Mouse (Mus musculus): ENCODE results near the gene Spata2l. TPM values are rescaled to one million over a fixed set of nuclear protein-coding genes. Genes with fewer than 3 reads are reported as not detected.
"Not testable (repeated sequence)": the region's sequence is repeated elsewhere in the genome, so short reads cannot be mapped to it uniquely, and the experiment has no call there.

Gene Spata2l
- polyA plus RNA-seq (2016; fragmentation: Nextera tagmentation; extraction: Ambion mirVana), result 2.3 and 2.5 TPM in 2 replicates

- H3K36me3 ChIP-seq, result no peaks in the 10 kb centered on the region
- H3K4me1 ChIP-seq (replicated peaks), result peaks cover 14% of the 10 kb centered on the region
- no peak within 1 kb of the TSS for H3K27ac ChIP-seq (ENCODE audit: poor library complexity, severe bottlenecking)
- WGBS, result 2% methylated on average over 57 of the region's 57 CpGs
- H3K4me3 ChIP-seq, result peak within 1 kb of the TSS; percentile 59
- peak; percentile 84 for ATAC-seq (ENCODE audit: insufficient number of reproducible peaks, low FRiP score)
- H3K9me3 ChIP-seq (replicated peaks), result no peaks in the 10 kb centered on the region
- H3K4me2 ChIP-seq, result peak within 1 kb of the TSS; percentile 89
- peaks cover 31% of the 10 kb centered on the region for H3K27me3 ChIP-seq (replicated peaks)
- peak within 1 kb of the TSS; percentile 64 for H3K9ac ChIP-seq
Observed at GRCm38 (mm10) chr8:123235520-123236497, at the start of gene Spata2l. Gene Spata2l (minus strand): TSS chr8:123236233.

DNA sequence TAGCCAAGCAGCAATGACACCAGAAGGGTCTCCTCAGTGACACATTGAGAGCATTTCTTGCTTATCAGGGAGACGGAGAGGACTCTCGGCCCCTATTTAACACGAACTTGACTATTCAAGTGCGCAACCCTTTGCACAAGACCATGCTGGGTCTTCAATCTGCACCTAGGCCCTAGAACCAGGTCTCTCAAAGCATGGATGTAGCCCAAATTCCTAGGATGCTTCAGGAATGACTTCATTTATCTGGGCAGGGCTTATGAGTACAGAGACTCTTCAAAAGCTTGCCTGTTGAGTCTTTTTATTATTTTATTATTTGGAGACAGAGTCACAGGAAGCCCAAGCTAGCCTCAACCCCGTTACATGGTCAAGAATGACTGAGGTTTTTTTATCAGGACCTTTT is 48.5 kb upstream of the Spata2l start:
- 48% methylated on average over 5 of the region's 5 CpGs for WGBS
- Histone ChIP-seq H3K27ac (ENCODE audit: poor library complexity, severe bottlenecking) (no peak overlapping the region), H3K4me3 (no peak overlapping the region), H3K4me1 (replicated peaks) (peaks cover 13% of the 10 kb centered on the region), H3K4me2 (no peak overlapping the region), H3K9ac (no peak overlapping the region; the same call in 1 of the 2 replicates), H3K27me3 (replicated peaks) (no peaks in the 10 kb centered on the region), H3K9me3 (replicated peaks) (no peaks in the 10 kb centered on the region), H3K36me3 (peaks cover 52% of the 10 kb centered on the region)
- ATAC-seq (ENCODE audit: insufficient number of reproducible peaks, low FRiP score), result no peak

DNA sequence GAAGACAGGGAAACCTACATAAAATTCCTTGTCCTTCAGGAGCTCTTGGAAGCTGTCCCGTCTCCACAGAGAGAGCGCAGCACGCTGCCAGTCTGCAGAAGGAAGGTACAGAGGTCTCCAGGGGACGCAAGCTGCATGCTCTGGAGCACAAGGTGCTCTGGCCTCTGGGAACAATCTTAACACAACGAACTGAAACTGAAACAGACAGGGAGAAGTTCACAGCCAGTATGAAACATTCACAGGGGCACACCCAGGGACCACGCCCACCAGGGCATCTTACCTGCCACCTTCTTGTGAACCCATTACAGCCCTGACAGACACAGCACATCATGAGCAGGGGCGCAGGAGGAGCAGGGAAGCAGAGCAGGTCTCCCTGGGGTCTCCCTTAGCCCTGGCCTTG is 48.0 kb upstream of the Spata2l start:
- no peaks in the 10 kb centered on the region for H3K9me3 ChIP-seq (replicated peaks)
- no peak for ATAC-seq (ENCODE audit: insufficient number of reproducible peaks, low FRiP score)
- no peak overlapping the region for H3K4me3 ChIP-seq
- H3K4me1 ChIP-seq (replicated peaks), result peaks cover 13% of the 10 kb centered on the region
- WGBS, result 81% methylated on average over 7 of the region's 7 CpGs
- H3K36me3 ChIP-seq, result peaks cover 49% of the 10 kb centered on the region
- H3K27ac ChIP-seq (ENCODE audit: poor library complexity, severe bottlenecking), result no peak overlapping the region
- H3K4me2 ChIP-seq, result no peak overlapping the region
- no peak overlapping the region; the same call in 1 of the 2 replicates for H3K9ac ChIP-seq
- H3K27me3 ChIP-seq (replicated peaks), result no peaks in the 10 kb centered on the region

GRCm38 (mm10) chr8:123282994-123283393 is 47.0 kb upstream of the Spata2l start:
- not testable (repeated sequence) for H3K4me2 ChIP-seq; H3K9me3 ChIP-seq (replicated peaks); H3K27ac ChIP-seq (ENCODE audit: poor library complexity, severe bottlenecking); H3K27me3 ChIP-seq (replicated peaks); ATAC-seq (ENCODE audit: insufficient number of reproducible peaks, low FRiP score); H3K4me3 ChIP-seq; H3K9ac ChIP-seq
- 92% methylated on average over 5 of the region's 6 CpGs for WGBS
- H3K4me1 ChIP-seq (replicated peaks), result peaks cover 13% of the 10 kb centered on the region
- H3K36me3 ChIP-seq, result peaks cover 39% of the 10 kb centered on the region

DNA sequence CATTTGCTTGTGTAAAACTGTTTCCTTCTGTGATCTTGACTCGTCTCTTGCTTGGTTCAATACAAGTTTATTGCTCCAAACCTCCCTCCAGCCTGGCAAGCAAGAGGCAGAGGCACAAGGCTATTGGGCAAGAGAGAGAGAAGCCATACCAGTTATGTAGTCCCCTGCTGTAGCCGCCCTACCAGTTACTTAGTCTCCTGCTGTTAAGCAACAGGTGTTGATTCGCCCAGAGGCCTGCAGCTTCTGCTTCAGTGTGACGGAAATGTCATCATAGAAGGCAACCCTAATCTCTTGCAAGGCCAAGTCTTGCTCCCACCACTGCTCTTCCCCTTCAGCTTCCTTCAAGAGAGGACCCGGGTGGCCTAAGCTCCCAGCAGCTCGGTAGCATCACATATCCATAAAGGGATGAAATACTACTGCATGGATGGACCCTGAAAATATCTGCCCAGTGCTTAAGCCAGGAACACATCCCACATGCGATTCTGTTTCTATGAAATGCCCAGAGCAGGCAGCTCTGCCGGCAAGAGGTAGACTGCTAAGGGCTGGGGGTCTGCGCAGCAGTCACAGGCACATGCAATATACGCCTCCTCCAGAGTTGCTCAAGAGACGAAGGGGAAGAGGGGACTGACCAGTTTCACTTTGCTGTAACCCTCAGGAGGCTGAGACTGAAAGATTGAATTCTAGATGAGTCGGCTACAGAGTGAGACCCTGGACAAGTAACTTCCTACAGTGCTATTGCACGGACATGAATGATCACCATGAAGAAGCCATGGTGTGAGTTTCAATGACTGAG is 44.5 kb upstream of the Spata2l start:
- H3K27ac ChIP-seq (ENCODE audit: poor library complexity, severe bottlenecking), result no peak overlapping the region
- H3K36me3 ChIP-seq, result peaks cover 32% of the 10 kb centered on the region
- H3K4me2 ChIP-seq, result no peak overlapping the region
- H3K4me1 ChIP-seq (replicated peaks), result peaks cover 13% of the 10 kb centered on the region
- no peak overlapping the region for H3K9ac ChIP-seq
- WGBS, result 88% methylated on average over 13 of the region's 13 CpGs
- H3K4me3 ChIP-seq, result no peak overlapping the region
- ATAC-seq (ENCODE audit: insufficient number of reproducible peaks, low FRiP score), result no peak
- no peaks in the 10 kb centered on the region for H3K9me3 ChIP-seq (replicated peaks)
- no peaks in the 10 kb centered on the region for H3K27me3 ChIP-seq (replicated peaks)

DNA sequence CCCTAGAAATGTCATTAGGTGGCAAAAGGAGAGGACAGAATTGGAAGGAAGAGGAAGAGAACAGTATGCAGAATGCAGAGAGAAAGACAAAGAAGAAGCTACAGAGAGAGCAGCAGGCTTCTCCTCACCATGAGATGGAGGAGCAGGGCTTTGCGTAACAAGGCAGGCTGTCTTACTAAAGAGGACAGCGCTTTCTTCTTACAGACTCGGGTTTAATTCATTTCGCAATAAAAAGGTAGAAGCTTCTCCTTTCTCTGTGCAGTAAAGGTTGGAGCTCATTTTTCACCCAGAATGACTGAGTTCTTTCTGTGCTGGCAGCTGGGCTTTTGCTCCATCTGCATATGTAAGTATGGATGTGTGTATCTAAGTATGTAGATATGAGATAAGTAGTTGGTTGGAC is 43.8 kb upstream of the Spata2l start:
- H3K4me1 ChIP-seq (replicated peaks), result peaks cover 11% of the 10 kb centered on the region
- H3K4me2 ChIP-seq, result no peak overlapping the region
- no peak overlapping the region for H3K9ac ChIP-seq
- H3K36me3 ChIP-seq, result peaks cover 38% of the 10 kb centered on the region
- WGBS, result 95% methylated on average over 4 of the region's 4 CpGs
- no peak overlapping the region for H3K27ac ChIP-seq (ENCODE audit: poor library complexity, severe bottlenecking)
- no peak overlapping the region for H3K4me3 ChIP-seq
- no peak for ATAC-seq (ENCODE audit: insufficient number of reproducible peaks, low FRiP score)
- H3K9me3 ChIP-seq (replicated peaks), result no peaks in the 10 kb centered on the region
- no peaks in the 10 kb centered on the region for H3K27me3 ChIP-seq (replicated peaks)

GRCm38 (mm10) chr8:123278445-123278844 is 42.4 kb upstream of the Spata2l start:
- ATAC-seq (ENCODE audit: insufficient number of reproducible peaks, low FRiP score), result no peak
- Histone ChIP-seq H3K4me2 (no peak overlapping the region), H3K9ac (no peak overlapping the region), H3K27ac (ENCODE audit: poor library complexity, severe bottlenecking) (no peak overlapping the region), H3K27me3 (replicated peaks) (no peaks in the 10 kb centered on the region), H3K4me1 (replicated peaks) (no peaks in the 10 kb centered on the region), H3K36me3 (peaks cover 45% of the 10 kb centered on the region), H3K9me3 (replicated peaks) (no peaks in the 10 kb centered on the region), H3K4me3 (no peak overlapping the region)
- WGBS, result 55% methylated on average over 7 of the region's 7 CpGs

GRCm38 (mm10) chr8:123275096-123275495 is 39.1 kb upstream of the Spata2l start:
- H3K9me3 ChIP-seq (replicated peaks), result no peaks in the 10 kb centered on the region
- no peaks in the 10 kb centered on the region for H3K4me1 ChIP-seq (replicated peaks)
- H3K4me2 ChIP-seq, result no peak overlapping the region
- no peak overlapping the region for H3K27ac ChIP-seq (ENCODE audit: poor library complexity, severe bottlenecking)
- no peak overlapping the region for H3K4me3 ChIP-seq
- H3K36me3 ChIP-seq, result peaks cover 48% of the 10 kb centered on the region
- H3K9ac ChIP-seq, result no peak overlapping the region
- WGBS, result 89% methylated on average over 12 of the region's 12 CpGs
- no peak for ATAC-seq (ENCODE audit: insufficient number of reproducible peaks, low FRiP score)
- no peaks in the 10 kb centered on the region for H3K27me3 ChIP-seq (replicated peaks)

GRCm38 (mm10) chr8:123274447-123274846 is 38.4 kb upstream of the Spata2l start:
- H3K9ac ChIP-seq, result no peak overlapping the region
- no peaks in the 10 kb centered on the region for H3K27me3 ChIP-seq (replicated peaks)
- H3K36me3 ChIP-seq, result peaks cover 51% of the 10 kb centered on the region
- no peaks in the 10 kb centered on the region for H3K4me1 ChIP-seq (replicated peaks)
- H3K4me2 ChIP-seq, result no peak overlapping the region
- no peak for ATAC-seq (ENCODE audit: insufficient number of reproducible peaks, low FRiP score)
- no peaks in the 10 kb centered on the region for H3K9me3 ChIP-seq (replicated peaks)
- 93% methylated on average over 5 of the region's 5 CpGs for WGBS
- no peak overlapping the region for H3K4me3 ChIP-seq
- H3K27ac ChIP-seq (ENCODE audit: poor library complexity, severe bottlenecking), result no peak overlapping the region

- ATAC-seq (ENCODE audit: insufficient number of reproducible peaks, low FRiP score), result no peak
- H3K9ac ChIP-seq, result no peak overlapping the region
- no peak overlapping the region for H3K27ac ChIP-seq (ENCODE audit: poor library complexity, severe bottlenecking)
- H3K4me3 ChIP-seq, result no peak overlapping the region
- 71% methylated on average over 4 of the region's 4 CpGs for WGBS
- H3K4me2 ChIP-seq, result no peak overlapping the region
- H3K4me1 ChIP-seq (replicated peaks), result peaks cover 5% of the 10 kb centered on the region; the same call in 1 of the 2 replicates
- no peaks in the 10 kb centered on the region for H3K27me3 ChIP-seq (replicated peaks)
- peaks cover 71% of the 10 kb centered on the region for H3K36me3 ChIP-seq
- no peaks in the 10 kb centered on the region for H3K9me3 ChIP-seq (replicated peaks)
Observed at GRCm38 (mm10) chr8:123271901-123272300, 35.9 kb upstream of the Spata2l start.

DNA sequence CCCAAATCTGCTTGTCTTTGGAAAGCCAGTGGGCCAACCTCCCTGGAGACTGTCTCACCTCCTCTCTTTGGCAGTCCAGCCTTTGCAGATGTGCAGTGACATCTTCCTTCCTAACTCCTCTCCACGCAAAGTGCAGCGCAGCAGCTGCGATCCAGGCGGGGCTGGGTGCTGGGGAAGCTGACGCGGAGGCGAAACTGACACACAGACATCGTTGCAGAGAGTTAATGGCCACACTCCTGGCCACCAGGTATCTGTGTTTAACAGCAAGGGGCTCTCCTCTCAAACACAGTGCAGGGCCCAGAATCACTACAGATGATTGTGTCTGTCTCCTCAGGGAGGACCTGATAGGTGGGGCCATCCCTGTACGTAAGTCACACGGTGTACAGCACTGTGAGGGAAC is 35.1 kb upstream of the Spata2l start:
- Histone ChIP-seq H3K27me3 (replicated peaks) (no peaks in the 10 kb centered on the region), H3K27ac (ENCODE audit: poor library complexity, severe bottlenecking) (no peak overlapping the region), H3K4me1 (replicated peaks) (peaks cover 5% of the 10 kb centered on the region; the same call in 1 of the 2 replicates), H3K9ac (no peak overlapping the region), H3K4me2 (no peak overlapping the region), H3K36me3 (peaks cover 76% of the 10 kb centered on the region), H3K4me3 (no peak overlapping the region), H3K9me3 (replicated peaks) (no peaks in the 10 kb centered on the region)
- ATAC-seq (ENCODE audit: insufficient number of reproducible peaks, low FRiP score), result no peak
- WGBS, result 86% methylated on average over 10 of the region's 10 CpGs
